Mouse (Mus musculus) monocyte, adult 2 months (primary cell): ENCODE results near the gene Nrf1.

Source experiments
- DNase-seq, 2 experiments: peaks; one replicate each; pipeline ENCODE4 v3.0.0; 2022; ENCODE audit warnings: low spot score in 2 of 2, low read depth in 1 of 2

Nrf1 gene

GRCm38 (mm10) chr6:30047271-30048162, at the start of gene Nrf1:
Nrf1 (plus strand) TSS chr6:30047988.
- peak; percentile 71 to 83 for DNase-seq

- no peak for DNase-seq
Observed at GRCm38 (mm10) chr6:29998140-29998539, 49.6 kb upstream of the Nrf1 start.

DNA sequence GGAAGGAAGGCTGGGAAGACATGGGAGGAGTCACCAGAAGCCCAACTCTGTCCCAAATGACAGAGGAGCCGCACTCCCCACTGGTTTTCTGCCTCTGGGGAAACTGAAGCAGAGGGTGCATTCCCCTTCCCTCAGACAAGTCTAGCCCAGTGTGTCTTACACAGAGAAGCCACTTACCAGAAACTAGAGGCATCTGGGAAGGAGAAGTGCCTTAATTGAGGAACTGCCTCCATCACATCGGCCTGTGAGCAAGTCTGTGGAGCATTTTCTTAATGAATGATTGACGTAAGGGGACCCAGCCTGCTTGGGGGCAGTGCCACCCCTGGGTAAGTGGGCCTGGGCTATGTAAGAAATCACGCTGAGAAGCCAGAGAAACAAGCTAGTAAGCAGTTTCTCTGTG, 49.0 kb upstream of the Nrf1 start:
- no peak for DNase-seq

GRCm38 (mm10) chr6:30002628-30003027, 45.2 kb upstream of the Nrf1 start:
- no peak for DNase-seq

DNA sequence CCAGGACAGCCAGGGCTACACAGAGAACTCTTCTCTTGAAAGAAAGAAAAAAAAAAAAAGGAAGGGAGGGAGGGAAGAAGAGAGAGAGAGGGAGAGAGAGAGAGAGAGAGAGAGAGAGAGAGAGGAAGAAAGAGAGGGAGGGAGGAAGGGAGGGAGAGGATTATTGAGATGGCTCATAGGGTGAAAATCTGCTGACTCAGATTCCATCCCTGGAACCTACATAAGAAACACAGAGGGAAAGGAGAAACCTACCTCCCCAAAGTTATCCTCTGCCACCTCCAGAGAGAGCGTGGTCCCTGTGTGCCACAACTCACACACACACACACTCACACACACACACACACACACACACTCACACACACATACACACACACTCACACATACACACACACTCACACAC, 41.9 kb upstream of the Nrf1 start:
- no peak for DNase-seq

DNA sequence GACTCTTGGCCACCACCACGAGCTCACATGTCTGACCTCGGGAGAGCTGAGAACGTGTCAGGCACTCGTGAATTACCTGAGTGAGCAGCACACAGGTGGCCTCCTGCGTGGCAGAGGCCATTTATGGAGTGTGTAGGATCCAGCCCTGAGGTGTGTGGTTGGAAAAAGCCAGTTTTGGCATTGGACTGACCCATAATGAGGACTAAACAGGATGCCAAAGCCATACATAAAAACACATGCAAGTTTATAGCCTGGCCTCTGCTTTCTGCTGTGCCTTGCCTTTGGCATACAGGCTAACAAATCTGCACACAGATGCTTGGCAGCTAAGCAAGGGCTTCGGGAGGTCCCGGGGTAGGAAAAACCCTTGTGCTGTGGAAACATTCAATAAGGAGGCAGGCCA, 38.6 kb upstream of the Nrf1 start:
- no peak for DNase-seq

GRCm38 (mm10) chr6:30013520-30013919, 34.3 kb upstream of the Nrf1 start:
- DNase-seq, result no peak

DNA sequence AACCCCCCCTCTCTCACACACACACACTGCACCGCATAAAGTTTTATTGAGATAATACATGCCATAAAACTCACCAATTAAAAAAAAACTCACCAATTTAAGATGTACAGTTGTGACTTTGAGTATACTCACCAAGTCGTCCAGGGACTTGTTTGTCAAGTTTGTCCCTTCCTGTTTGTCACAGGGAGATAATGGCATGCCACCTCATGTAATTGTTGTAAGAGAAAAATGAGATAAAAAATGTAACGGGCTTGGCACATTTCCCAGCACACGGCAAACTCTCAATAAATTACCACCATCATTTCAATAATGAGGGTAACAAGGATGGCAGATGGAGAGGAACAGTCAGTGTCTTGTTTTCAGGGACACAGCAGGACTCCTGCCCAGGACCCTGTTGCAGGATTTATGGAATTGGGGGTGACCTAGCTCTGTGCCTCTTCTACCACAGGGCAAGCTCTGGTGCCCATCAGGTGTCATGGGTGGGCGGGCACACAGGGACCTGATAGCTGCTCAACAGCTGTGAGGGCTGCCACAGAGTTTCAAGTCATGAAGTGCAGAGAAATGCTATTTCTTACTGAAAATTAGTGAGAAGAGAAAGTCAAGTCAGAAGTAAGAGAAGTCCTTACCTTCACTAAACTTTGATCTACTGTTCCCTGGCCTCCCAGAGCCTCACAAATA, 33.5 kb upstream of the Nrf1 start:
- DNase-seq, result no peak

- DNase-seq, result no peak
Observed at GRCm38 (mm10) chr6:30021241-30021640, 26.5 kb upstream of the Nrf1 start.

DNA sequence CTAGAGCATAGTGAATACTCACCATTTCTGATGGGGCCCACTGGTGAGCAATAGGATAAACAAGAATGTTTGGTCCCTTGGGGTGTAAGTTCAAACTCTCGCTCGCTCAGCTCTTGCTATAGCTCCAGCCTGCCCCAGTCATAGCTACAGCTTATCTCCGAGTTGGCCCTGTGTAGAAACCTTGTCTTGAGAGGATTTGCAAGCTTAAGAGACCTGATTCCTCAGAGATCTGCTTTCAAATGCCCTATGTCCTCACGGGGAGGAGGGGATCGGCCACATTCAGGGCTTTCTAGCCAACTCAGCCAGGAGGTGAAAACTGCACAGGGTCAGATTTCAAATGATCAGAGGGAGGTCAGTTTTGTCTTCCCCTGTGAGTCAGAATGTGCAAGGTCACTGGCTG, 26.1 kb upstream of the Nrf1 start:
- no peak for DNase-seq

DNA sequence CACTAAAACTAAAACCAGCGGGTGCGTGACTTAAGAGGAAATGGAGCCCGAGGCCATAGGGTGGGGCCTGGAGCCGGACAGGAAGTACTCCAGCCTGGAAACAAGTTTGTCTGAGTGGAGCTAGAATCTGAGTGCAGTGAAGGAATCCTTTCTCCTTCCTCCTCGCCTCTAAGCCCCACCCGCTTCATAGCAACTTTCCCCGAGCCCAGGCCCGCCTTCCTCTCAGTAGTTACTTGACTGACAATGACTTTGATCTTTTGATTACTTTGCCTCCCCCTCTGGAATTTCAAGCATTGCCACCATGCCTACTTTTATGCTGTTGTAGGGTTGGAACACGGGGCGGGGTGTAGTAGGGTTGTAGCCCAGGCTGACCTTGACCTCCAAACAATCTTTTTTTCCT, 21.0 kb upstream of the Nrf1 start:
- DNase-seq, result peak in 1 of 2 experiments; percentile 3

DNA sequence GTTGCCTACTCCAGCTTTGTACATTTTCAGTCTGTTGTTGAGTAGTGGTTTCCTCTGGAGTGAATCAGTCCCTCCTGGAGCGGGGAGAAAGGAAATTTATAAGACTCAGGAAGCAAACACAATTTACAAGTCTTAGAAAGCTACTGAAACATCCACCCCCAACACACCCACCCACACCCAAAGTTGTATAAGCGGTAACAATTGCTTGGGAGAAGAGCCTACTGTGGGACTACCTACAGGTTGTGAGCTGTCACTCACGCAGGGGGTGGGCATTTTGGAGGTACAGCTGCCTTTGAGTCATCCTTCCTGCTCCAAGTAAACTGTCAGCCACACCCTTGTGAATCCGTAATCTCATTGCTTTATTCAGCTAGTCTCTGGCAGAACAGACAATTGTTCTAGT, 19.4 kb upstream of the Nrf1 start:
- no peak for DNase-seq

- no peak for DNase-seq
Observed at GRCm38 (mm10) chr6:30035112-30035511, 12.7 kb upstream of the Nrf1 start.

DNA sequence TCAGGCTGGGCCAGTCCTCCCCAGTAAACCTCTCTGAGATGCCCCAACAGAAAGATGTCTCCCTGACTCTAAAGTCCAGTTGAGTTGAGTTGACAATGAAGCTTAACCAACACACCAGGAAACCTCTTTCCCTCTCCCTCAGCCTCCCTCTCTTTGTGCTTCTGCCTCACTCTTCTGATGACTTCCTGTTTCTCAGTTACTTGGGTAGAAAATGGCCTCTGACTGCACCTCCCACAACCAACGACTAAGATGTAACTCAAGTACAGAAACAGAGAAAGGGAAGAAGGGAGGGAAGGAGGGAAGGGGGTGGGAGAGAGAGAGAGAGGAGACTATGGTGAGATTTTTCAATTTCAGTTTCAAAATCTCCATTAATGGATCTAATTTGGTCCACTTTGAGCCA, 6.3 kb upstream of the Nrf1 start:
- DNase-seq, result no peak

DNA sequence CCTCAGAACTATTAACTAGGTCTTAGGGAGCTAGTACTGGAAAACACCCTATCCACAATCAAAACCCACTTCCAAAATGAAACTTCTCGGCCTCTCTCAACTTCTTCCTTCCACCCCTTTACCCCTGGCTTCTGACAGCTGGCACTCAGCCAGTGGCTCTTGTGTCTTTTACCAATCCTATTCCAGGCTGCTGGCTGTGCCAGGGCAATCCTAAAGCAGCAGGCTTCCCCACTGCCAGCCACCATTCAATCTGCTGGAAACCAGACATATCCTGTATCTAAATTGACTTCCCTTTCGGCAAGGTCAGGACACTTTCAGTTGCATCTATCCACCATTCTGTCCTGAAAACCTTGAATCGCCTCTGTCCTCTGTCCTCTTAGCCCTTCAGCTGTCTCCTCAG, 5.3 kb upstream of the Nrf1 start:
- DNase-seq, result no peak

DNA sequence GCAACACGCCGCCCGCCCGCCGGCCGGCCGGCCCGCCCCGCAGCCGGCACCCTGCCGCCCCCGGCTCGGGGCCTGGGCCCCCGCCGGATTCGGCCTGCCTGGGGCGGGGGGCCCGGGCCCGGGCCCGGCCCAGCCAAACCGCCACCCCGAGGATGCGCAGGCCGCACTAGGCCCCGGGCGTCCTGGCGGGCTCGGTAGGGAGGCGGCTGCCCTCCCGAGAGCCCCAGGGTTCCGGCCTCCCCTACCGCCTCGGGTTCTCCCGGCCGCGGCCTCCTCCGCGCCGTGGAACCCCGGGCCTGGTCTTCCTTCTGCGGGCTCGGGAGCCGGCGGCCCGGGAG, 344 bp downstream of the Nrf1 start:
- no peak for DNase-seq

GRCm38 (mm10) chr6:30048501-30049353, 939 bp downstream of the Nrf1 start:
- DNase-seq, result peak in 1 of 2 experiments; percentile 4

DNA sequence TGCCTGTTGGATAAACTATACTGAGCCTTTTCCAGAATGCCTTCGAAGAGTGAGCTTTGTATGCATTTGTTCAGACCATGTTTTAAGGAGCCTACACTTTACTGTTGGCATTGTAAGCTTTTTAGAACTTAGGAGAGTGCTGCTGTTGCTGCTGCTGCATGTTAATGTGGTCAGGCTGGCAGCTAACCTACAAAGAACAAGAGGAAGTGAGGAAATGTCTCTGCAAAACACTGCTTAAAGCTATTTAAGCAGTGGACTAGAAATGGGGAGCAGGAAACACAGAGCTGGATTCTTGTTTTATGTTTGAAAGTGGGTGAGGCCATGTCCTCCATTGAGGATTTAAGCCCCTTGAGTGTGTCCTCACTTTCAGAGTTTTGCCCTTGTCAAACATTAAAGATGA, 5.3 kb downstream of the Nrf1 start:
- DNase-seq, result no peak

- DNase-seq, result no peak
Observed at GRCm38 (mm10) chr6:30062544-30062943, 14.8 kb downstream of the Nrf1 start.

DNA sequence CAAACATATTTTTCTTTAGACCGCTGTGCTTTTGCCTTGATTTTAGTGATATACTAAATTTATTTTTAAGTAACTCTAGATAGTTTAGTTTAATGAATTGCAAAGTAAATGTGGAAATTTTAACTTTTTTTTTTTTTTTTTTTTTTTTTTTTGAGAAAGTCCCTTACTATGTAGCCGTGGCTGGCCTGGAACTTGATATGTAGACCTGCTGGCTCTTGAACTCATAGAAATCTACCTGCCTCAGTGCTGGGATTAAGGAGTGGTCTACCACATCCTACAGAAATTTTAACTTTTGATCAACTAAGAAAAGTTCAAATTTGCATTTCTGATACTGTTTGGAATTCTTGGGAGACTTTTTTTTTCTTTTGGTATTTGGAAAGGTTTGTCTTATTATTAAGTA, 17.6 kb downstream of the Nrf1 start:
- no peak for DNase-seq

DNA sequence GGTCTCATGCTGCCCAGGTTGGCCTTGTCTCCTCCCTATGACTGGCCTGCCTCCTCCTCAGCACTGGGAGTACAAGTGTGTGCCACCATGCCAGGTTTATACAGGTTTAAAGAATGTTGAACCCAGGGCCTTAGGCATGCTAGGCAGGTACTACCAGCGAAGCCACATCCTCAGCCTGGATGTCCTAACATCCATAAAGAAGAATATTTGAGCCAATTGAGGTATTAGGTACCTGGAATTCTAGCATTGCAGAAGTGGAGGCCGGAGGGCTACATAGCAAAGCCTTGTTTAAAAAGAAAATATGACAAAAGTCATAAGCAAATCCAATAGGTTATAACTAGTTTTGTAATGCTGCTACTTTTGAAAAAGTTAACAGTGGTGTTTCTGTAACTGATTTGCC, 19.0 kb downstream of the Nrf1 start:
- DNase-seq, result no peak

GRCm38 (mm10) chr6:30072476-30072875, 24.7 kb downstream of the Nrf1 start:
- no peak for DNase-seq
